Mouse (Mus musculus): ENCODE results near the gene Ccdc15. TPM values are rescaled to one million over a fixed set of nuclear protein-coding genes. Genes with fewer than 3 reads are reported as not detected.

The Ccdc15 gene
- polyA plus RNA-seq, 1 experiment from 2014 or later, result 4.3 TPM

GRCm38 (mm10) chr9:37249976-37250375, 98.3 kb downstream of the Ccdc15 start:
- H3K27ac ChIP-seq (replicated peaks), result no peak overlapping the region
- ATAC-seq (ENCODE audit: insufficient read depth), result no peak
- H3K4me3 ChIP-seq (replicated peaks), result no peak overlapping the region
- no peaks in the 10 kb centered on the region; the same call in 1 of the 2 replicates for H3K4me1 ChIP-seq (replicated peaks)
- WGBS (ENCODE audit: insufficient replicate concordance), result 68% methylated on average over 3 of the region's 3 CpGs
- H3K9me3 ChIP-seq (replicated peaks), result no peaks in the 10 kb centered on the region
- no peak overlapping the region for H3K9ac ChIP-seq
- no peaks in the 10 kb centered on the region for H3K36me3 ChIP-seq (replicated peaks)
- H3K27me3 ChIP-seq, result peaks cover 7% of the 10 kb centered on the region
- no peak overlapping the region for H3K4me2 ChIP-seq

DNA sequence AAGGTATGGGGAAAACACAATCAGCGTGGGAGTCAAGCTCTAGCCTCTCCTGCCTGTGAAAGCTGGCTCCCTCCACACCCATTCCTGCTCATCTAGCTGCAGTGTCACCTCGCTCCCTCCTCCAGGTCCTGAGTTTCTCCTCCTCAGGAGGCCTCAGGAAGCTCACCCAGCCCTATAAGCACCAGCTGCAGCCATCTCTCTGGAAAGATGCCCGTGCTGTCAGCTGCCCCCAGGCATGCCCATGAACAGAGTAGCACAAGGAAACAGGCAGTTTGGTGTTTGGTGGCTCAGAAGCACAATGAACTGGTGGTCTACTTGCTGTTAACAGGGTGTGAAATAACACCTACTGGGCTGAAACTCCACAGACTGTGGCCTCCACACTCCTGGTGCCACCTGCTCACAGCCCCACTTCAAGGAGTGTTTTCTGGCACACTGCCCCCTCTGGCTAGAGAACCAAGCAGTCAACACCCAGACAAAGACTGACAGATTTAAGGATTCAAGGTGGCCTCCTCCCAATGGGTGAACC, 99.8 kb downstream of the Ccdc15 start:
- 51% methylated on average over 3 of the region's 3 CpGs for WGBS (ENCODE audit: insufficient replicate concordance)
- H3K27me3 ChIP-seq, result no peaks in the 10 kb centered on the region
- no peak overlapping the region for H3K4me3 ChIP-seq (replicated peaks)
- H3K27ac ChIP-seq (replicated peaks), result no peak overlapping the region
- no peaks in the 10 kb centered on the region for H3K9me3 ChIP-seq (replicated peaks)
- H3K4me2 ChIP-seq, result no peak overlapping the region
- no peaks in the 10 kb centered on the region for H3K4me1 ChIP-seq (replicated peaks)
- H3K36me3 ChIP-seq (replicated peaks), result no peaks in the 10 kb centered on the region
- ATAC-seq (ENCODE audit: insufficient read depth), result no peak
- H3K9ac ChIP-seq, result no peak overlapping the region

GRCm38 (mm10) chr9:37247429-37247828, 100.8 kb downstream of the Ccdc15 start:
- H3K27me3 ChIP-seq, result no peaks in the 10 kb centered on the region
- no peak for ATAC-seq (ENCODE audit: insufficient read depth)
- H3K9ac ChIP-seq, result no peak overlapping the region
- H3K4me3 ChIP-seq (replicated peaks), result no peak overlapping the region
- no peaks in the 10 kb centered on the region for H3K36me3 ChIP-seq (replicated peaks)
- 0 out of 2 replicates have a peak overlapping the region, but pooled peaks have one; percentile 9 for H3K27ac ChIP-seq (replicated peaks)
- H3K9me3 ChIP-seq (replicated peaks), result no peaks in the 10 kb centered on the region
- H3K4me2 ChIP-seq, result no peak overlapping the region
- no peaks in the 10 kb centered on the region for H3K4me1 ChIP-seq (replicated peaks)

DNA sequence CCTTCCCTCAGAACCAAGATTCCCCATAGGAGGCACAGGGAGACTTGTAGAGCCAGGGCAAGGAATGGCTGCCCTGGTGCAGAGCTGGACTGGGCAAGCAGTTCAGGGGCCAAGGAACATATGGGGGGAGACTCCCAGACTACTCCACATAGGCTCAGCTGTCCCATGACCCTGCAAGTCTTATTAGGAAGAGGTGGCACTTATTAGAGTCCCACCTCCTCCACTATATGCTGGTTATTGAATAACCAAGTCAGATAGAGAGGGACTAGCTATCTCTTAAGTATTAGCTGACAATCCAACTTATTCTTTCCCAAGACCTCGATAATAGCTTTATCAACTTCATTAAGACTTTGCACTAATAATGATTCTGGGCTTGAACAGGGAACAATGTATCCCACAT, 102.4 kb downstream of the Ccdc15 start:
- H3K36me3 ChIP-seq (replicated peaks), result no peaks in the 10 kb centered on the region
- no peak overlapping the region for H3K4me2 ChIP-seq
- H3K27ac ChIP-seq (replicated peaks), result no peak overlapping the region
- H3K4me3 ChIP-seq (replicated peaks), result no peak overlapping the region
- no peak for ATAC-seq (ENCODE audit: insufficient read depth)
- H3K27me3 ChIP-seq, result no peaks in the 10 kb centered on the region
- 61% methylated on average over 1 of the region's 1 CpGs for WGBS (ENCODE audit: insufficient replicate concordance)
- H3K9ac ChIP-seq, result no peak overlapping the region
- no peaks in the 10 kb centered on the region for H3K9me3 ChIP-seq (replicated peaks)
- H3K4me1 ChIP-seq (replicated peaks), result no peaks in the 10 kb centered on the region

GRCm38 (mm10) chr9:37245404-37245803, 102.8 kb downstream of the Ccdc15 start:
- Histone ChIP-seq H3K4me2 (no peak overlapping the region), H3K4me1 (replicated peaks) (no peaks in the 10 kb centered on the region), H3K9me3 (replicated peaks) (no peaks in the 10 kb centered on the region), H3K9ac (no peak overlapping the region), H3K27ac (replicated peaks) (no peak overlapping the region), H3K4me3 (replicated peaks) (no peak overlapping the region), H3K27me3 (no peaks in the 10 kb centered on the region), H3K36me3 (replicated peaks) (no peaks in the 10 kb centered on the region)
- WGBS (ENCODE audit: insufficient replicate concordance), result 61% methylated on average over 2 of the region's 2 CpGs
- ATAC-seq (ENCODE audit: insufficient read depth), result no peak

DNA sequence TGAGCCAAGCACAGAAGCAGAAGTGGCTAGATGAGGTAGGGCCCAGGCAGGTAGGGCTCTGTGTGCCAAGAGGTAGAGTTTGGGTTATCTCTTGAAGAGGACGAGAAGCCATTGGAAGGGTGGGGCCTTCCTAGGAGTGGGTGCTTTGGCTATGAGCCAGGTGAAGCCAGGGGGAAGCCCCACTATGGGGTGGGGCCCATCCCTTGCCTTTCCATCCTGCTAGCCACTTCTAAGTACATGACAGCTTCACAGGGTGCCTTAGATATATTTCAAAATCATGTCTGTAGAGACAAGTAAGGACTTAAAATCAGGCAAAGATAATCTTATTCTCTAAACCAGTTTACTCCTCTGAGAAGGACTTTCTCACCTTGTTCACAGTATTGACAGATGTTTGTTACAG, 103.6 kb downstream of the Ccdc15 start:
- Histone ChIP-seq H3K27me3 (no peaks in the 10 kb centered on the region), H3K9me3 (replicated peaks) (no peaks in the 10 kb centered on the region), H3K4me3 (replicated peaks) (no peak overlapping the region), H3K27ac (replicated peaks) (no peak overlapping the region), H3K9ac (no peak overlapping the region), H3K36me3 (replicated peaks) (no peaks in the 10 kb centered on the region), H3K4me1 (replicated peaks) (no peaks in the 10 kb centered on the region), H3K4me2 (no peak overlapping the region)
- 68% methylated on average over 1 of the region's 1 CpGs for WGBS (ENCODE audit: insufficient replicate concordance)
- no peak for ATAC-seq (ENCODE audit: insufficient read depth)

- no peak for ATAC-seq (ENCODE audit: insufficient read depth)
- Histone ChIP-seq H3K36me3 (replicated peaks) (no peaks in the 10 kb centered on the region), H3K9me3 (replicated peaks) (no peaks in the 10 kb centered on the region), H3K27me3 (no peaks in the 10 kb centered on the region), H3K9ac (no peak overlapping the region), H3K4me2 (no peak overlapping the region), H3K4me1 (replicated peaks) (no peaks in the 10 kb centered on the region), H3K4me3 (replicated peaks) (no peak overlapping the region), H3K27ac (replicated peaks) (no peak overlapping the region)
- 50% methylated on average over 3 of the region's 3 CpGs for WGBS (ENCODE audit: insufficient replicate concordance)
Observed at GRCm38 (mm10) chr9:37242764-37243163, 105.5 kb downstream of the Ccdc15 start.

DNA sequence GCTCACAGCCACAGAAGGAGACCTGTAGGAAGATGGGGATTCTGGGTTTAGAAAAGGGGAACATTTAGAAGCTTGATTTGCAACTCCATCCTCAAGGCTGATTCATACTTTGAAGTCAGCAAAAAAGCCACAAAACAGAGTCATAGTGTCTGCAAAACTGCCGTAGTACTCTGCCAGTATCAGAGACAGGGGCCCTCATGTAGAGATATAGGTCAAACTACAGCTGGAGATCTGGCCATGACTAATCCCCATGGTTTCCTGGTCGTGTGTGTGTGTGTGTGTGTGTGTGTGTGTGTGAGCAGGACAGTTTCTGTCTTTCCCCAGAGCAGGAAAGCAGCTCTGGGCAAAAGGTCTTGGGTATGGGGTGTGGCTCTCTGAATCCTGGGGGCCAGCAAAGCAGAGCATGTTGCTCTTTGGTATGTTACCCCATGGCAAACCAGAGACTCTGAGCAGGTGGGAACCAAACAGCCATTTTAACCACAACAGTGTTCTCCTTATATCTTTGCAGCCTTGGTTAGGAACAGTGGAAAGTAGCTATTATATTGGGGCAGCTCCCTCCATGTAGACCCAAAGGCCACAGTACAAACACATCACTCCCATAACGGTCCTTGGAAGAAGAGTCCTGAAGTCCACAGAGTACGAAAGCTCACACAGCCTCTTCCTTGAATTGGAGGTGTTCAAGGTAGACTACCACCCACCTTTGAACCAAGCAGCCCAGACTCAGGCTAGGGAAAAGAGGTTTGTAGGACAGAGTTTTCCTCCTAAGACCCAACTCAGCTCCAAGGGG, 112.1 kb downstream of the Ccdc15 start:
- no peak overlapping the region for H3K9ac ChIP-seq
- H3K36me3 ChIP-seq (replicated peaks), result no peaks in the 10 kb centered on the region
- H3K4me2 ChIP-seq, result no peak overlapping the region
- H3K27me3 ChIP-seq, result no peaks in the 10 kb centered on the region
- WGBS (ENCODE audit: insufficient replicate concordance), result 40% methylated on average over 4 of the region's 4 CpGs
- no peak overlapping the region for H3K4me3 ChIP-seq (replicated peaks)
- H3K27ac ChIP-seq (replicated peaks), result no peak overlapping the region
- H3K4me1 ChIP-seq (replicated peaks), result no peaks in the 10 kb centered on the region
- no peak for ATAC-seq (ENCODE audit: insufficient read depth)
- H3K9me3 ChIP-seq (replicated peaks), result no peaks in the 10 kb centered on the region

GRCm38 (mm10) chr9:37232201-37233195, 115.7 kb downstream of the Ccdc15 start:
- no peaks in the 10 kb centered on the region for H3K4me1 ChIP-seq (replicated peaks)
- 63% methylated on average over 22 of the region's 22 CpGs for whole genome bisulfite sequencing (ENCODE audit: insufficient replicate concordance)
- H3K4me2 ChIP-seq, result no peak overlapping the region
- no peaks in the 10 kb centered on the region for H3K9me3 ChIP-seq (replicated peaks)
- H3K27me3 ChIP-seq, result no peaks in the 10 kb centered on the region
- no peak overlapping the region for H3K9ac ChIP-seq
- no peak for ATAC-seq (ENCODE audit: insufficient read depth)
- no peak overlapping the region for H3K4me3 ChIP-seq (replicated peaks)
- no peak overlapping the region for H3K27ac ChIP-seq (replicated peaks)
- H3K36me3 ChIP-seq (replicated peaks), result no peaks in the 10 kb centered on the region

DNA sequence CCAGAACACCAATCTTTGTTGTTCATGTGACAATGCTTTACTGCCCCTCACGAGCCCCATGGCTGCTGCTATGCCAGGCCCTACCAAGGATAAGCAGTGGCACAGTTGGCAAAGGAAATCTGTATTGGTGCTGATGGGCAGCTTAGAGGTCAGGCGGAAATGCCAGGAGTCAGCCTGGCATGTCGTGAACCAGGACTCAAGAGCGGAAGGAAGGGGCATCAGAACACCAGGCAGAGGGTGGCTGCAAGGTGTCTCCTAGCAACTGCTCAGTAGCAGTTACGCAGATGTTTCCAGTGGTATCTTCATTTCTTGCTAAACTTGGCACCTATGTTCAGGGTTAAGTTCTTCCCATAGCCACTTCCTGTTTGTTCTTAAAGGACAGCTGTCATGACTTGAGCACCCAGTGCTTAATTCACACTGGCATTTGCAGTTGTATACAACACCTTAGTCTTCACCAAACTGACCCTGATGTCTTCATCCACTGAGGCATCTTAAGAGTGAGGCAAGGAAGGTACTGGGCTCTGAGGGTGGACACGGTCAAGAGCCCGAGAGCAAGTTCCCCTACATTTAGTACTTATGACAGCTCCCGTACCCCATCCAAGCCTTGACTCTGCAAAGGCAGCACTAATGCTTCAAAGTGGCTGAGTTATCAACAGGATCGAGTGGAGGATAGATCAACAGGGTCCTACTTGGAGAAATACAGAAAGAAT, 117.6 kb downstream of the Ccdc15 start:
- ATAC-seq (ENCODE audit: insufficient read depth), result no peak
- Histone ChIP-seq H3K27ac (replicated peaks) (no peak overlapping the region), H3K36me3 (replicated peaks) (no peaks in the 10 kb centered on the region), H3K4me2 (no peak overlapping the region), H3K4me3 (replicated peaks) (no peak overlapping the region), H3K4me1 (replicated peaks) (no peaks in the 10 kb centered on the region), H3K9ac (no peak overlapping the region), H3K9me3 (replicated peaks) (no peaks in the 10 kb centered on the region), H3K27me3 (no peaks in the 10 kb centered on the region)
- WGBS (ENCODE audit: insufficient replicate concordance), result 71% methylated on average over 9 of the region's 9 CpGs
